In genomic region chr19:10185876-10186275, GRCm38 (mm10) we compare ENCODE assay signal across 24 mouse cellular contexts. TPM values are rescaled to one million over a fixed set of nuclear protein-coding genes. Genes with fewer than 3 reads are reported as not detected.
DNase-seq lines count a peak whose midpoint lies in the region; ATAC-seq and TF ChIP-seq lines count a peak whose summit lies in the region.
"Had no signal": no experiment of that assay in that cellular context is flagged by ENCODE, and none has a peak within 500 bp of the region (broad histone marks: within the 10 kb centered on the region; RNA-seq: fewer than 3 reads in every experiment).

No protein-coding gene starts in this region.

- no peaks in the 10 kb centered on the region for H3K9me3 ChIP-seq in hindbrain, embryonic 13.5 days
- H3K9me3 ChIP-seq in hindbrain, embryonic 11.5 days (ENCODE audit: control insufficient read depth, low read length) = no peaks in the 10 kb centered on the region
- no peaks in the 10 kb centered on the region for H3K9me3 ChIP-seq in liver, embryonic 12.5 days (replicated peaks)
- no peaks in the 10 kb centered on the region for H3K9me3 ChIP-seq in forebrain, embryonic 15.5 days
- H3K9me3 ChIP-seq: embryonic facial prominence, embryonic 12.5 days; kidney, embryonic 15.5 days had no signal

- peaks cover 58% of the 10 kb centered on the region for H3K36me3 ChIP-seq in hindbrain, embryonic 13.5 days
- peaks cover 27% of the 10 kb centered on the region for H3K36me3 ChIP-seq in hindbrain, embryonic 11.5 days (ENCODE audit: control insufficient read depth, insufficient read depth, low read length)
- H3K36me3 ChIP-seq in liver, adult 2 months (ENCODE audit: control insufficient read depth, insufficient read depth, low read length) = peaks cover 39% of the 10 kb centered on the region
- peaks cover 64% of the 10 kb centered on the region for H3K36me3 ChIP-seq in liver, embryonic 12.5 days
- peaks cover 50% of the 10 kb centered on the region for H3K36me3 ChIP-seq in forebrain, embryonic 15.5 days

- peaks cover 58% of the 10 kb centered on the region for H3K4me1 ChIP-seq in hindbrain, embryonic 13.5 days (replicated peaks)
- 0 out of 2 replicates have a peak, but pooled peaks cover 7% of the 10 kb centered on the region for H3K4me1 ChIP-seq in hindbrain, embryonic 11.5 days (replicated peaks; ENCODE audit: control insufficient read depth, insufficient read depth, low read length)
- H3K4me1 ChIP-seq in liver, adult 2 months (ENCODE audit: control insufficient read depth, insufficient read depth, low read length) = peaks cover 44% of the 10 kb centered on the region
- peaks cover 59% of the 10 kb centered on the region for H3K4me1 ChIP-seq in liver, embryonic 12.5 days
- peaks cover 53% of the 10 kb centered on the region for H3K4me1 ChIP-seq in forebrain, embryonic 15.5 days

- peak overlapping the region; percentile 51 for H3K9ac ChIP-seq in hindbrain, embryonic 13.5 days
- H3K9ac ChIP-seq in hindbrain, embryonic 11.5 days (ENCODE audit: low read depth, low read length) = no peak overlapping the region
- H3K9ac ChIP-seq in liver, adult 2 months (ENCODE audit: low read depth, low read length) = peak overlapping the region; percentile 35
- H3K9ac ChIP-seq in liver, embryonic 12.5 days = no peak overlapping the region
- no peak overlapping the region for H3K9ac ChIP-seq in forebrain, embryonic 15.5 days (replicated peaks)
- H3K9ac ChIP-seq: embryonic facial prominence, embryonic 12.5 days; kidney, embryonic 15.5 days; liver, postnatal 0 days had no signal

- 92% methylated on average over 3 of the region's 3 CpGs for WGBS in hindbrain, embryonic 13.5 days
- WGBS in hindbrain, embryonic 11.5 days = 95% methylated on average over 3 of the region's 3 CpGs
- 44% methylated on average over 3 of the region's 3 CpGs for WGBS in liver, adult 2 months
- WGBS in liver, embryonic 12.5 days (ENCODE audit: insufficient replicate concordance) = 90% methylated on average over 3 of the region's 3 CpGs
- WGBS in forebrain, embryonic 15.5 days = 81% methylated on average over 3 of the region's 3 CpGs

- H3K79me2 ChIP-seq in liver, adult 2 months (ENCODE audit: control insufficient read depth, insufficient read depth, low read length) = peaks cover 6% of the 10 kb centered on the region; the same call in 1 of the 2 replicates

- H3K4me2 ChIP-seq in hindbrain, embryonic 13.5 days = peak overlapping the region; percentile 84
- no peak overlapping the region for H3K4me2 ChIP-seq in hindbrain, embryonic 11.5 days (replicated peaks; ENCODE audit: low read depth, low read length)
- no peak overlapping the region for H3K4me2 ChIP-seq in liver, embryonic 12.5 days
- no peak overlapping the region for H3K4me2 ChIP-seq in forebrain, embryonic 15.5 days (replicated peaks)
- H3K4me2 ChIP-seq: kidney, embryonic 15.5 days had no signal

- H3K4me3 ChIP-seq in hindbrain, embryonic 13.5 days = peak overlapping the region; percentile 95; the same call in 1 of the 2 replicates
- H3K4me3 ChIP-seq in hindbrain, embryonic 11.5 days (ENCODE audit: low read depth, low read length) = no peak overlapping the region
- no peak overlapping the region for H3K4me3 ChIP-seq in liver, adult 2 months (ENCODE audit: insufficient read depth, low read depth, low read length)
- no peak overlapping the region for H3K4me3 ChIP-seq in liver, embryonic 12.5 days
- H3K4me3 ChIP-seq in forebrain, embryonic 15.5 days = 0 out of 2 replicates have a peak overlapping the region, but pooled peaks have one; percentile 5
- H3K4me3 ChIP-seq: embryonic facial prominence, embryonic 12.5 days; gastrocnemius, adult 2 months; kidney, embryonic 15.5 days had no signal

- ATAC-seq in hindbrain, embryonic 13.5 days (ENCODE audit: low FRiP score) = no peak
- no peak for ATAC-seq in hindbrain, embryonic 11.5 days (ENCODE audit: low FRiP score)
- no peak for ATAC-seq in liver, embryonic 12.5 days
- ATAC-seq in forebrain, embryonic 15.5 days (replicated peaks) = no peak
- ATAC-seq: liver, postnatal 0 days; lung, postnatal 0 days had no signal

- DNase-seq in cerebellum, adult 9-11 months = peak; percentile 43
- DNase-seq in cerebellum, postnatal 36 days = no peak
- no peak for DNase-seq in hindbrain, embryonic 11.5 days (ENCODE audit: low spot score)
- DNase-seq in liver, adult 2 months (ENCODE audit: extremely low read depth, low read depth, low spot score) = peak; percentile 67
- no peak for DNase-seq in spleen, postnatal 10 days (ENCODE audit: low spot score in 2 of 2)
- DNase-seq: adrenal gland, postnatal 14 days; cerebellum, adult 9-10 months; gastrocnemius, adult 2 months; kidney, adult 11 months; kidney, postnatal 36 days; liver; liver, postnatal 0 days; thymus, adult 2 months; thymus, postnatal 4 days had no signal

- no peaks in the 10 kb centered on the region for H3K27me3 ChIP-seq in hindbrain, embryonic 13.5 days
- H3K27me3 ChIP-seq in hindbrain, embryonic 11.5 days (ENCODE audit: control insufficient read depth, insufficient read depth, low read length) = no peaks in the 10 kb centered on the region
- no peaks in the 10 kb centered on the region for H3K27me3 ChIP-seq in liver, adult 2 months (ENCODE audit: control insufficient read depth, insufficient read depth, low read length)
- H3K27me3 ChIP-seq in liver, embryonic 12.5 days (replicated peaks) = no peaks in the 10 kb centered on the region
- no peaks in the 10 kb centered on the region for H3K27me3 ChIP-seq in forebrain, embryonic 15.5 days
- H3K27me3 ChIP-seq: embryonic facial prominence, embryonic 12.5 days; kidney, embryonic 15.5 days had no signal

- TF ChIP-seq POLR2A in liver, adult 2 months (IDR thresholded peaks at IDR 0.05; ENCODE audit: extremely low read depth, insufficient read depth, low read length) = no peak

- no peak overlapping the region for H3K27ac ChIP-seq in hindbrain, embryonic 13.5 days
- no peak overlapping the region for H3K27ac ChIP-seq in hindbrain, embryonic 11.5 days (ENCODE audit: low read depth, low read length)
- H3K27ac ChIP-seq in liver, adult 2 months (replicated peaks; ENCODE audit: insufficient read depth, low read depth, low read length) = peak overlapping the region; percentile 38
- H3K27ac ChIP-seq in liver, embryonic 12.5 days = no peak overlapping the region
- H3K27ac ChIP-seq in forebrain, embryonic 15.5 days (replicated peaks) = 0 out of 2 replicates have a peak overlapping the region, but pooled peaks have one; percentile 29
- H3K27ac ChIP-seq: embryonic facial prominence, embryonic 12.5 days; gastrocnemius, adult 2 months; kidney, embryonic 15.5 days; macrophage; stomach, postnatal 0 days had no signal

- TF ChIP-seq CTCF in liver, adult 2 months (IDR thresholded peaks at IDR 0.05; ENCODE audit: low read depth, low read length) = no peak

RNA-seq across cellular contexts. Expression of gene Fads1, which starts 3.2 kb away (rescaled TPM):
- 157 and 159 TPM in 2 replicates for polyA plus RNA-seq in hindbrain, embryonic 13.5 days (2015; fragmentation: Nextera tagmentation; extraction: Ambion mirVana)
- 139 and 153 TPM in 2 replicates for polyA plus RNA-seq in hindbrain, embryonic 11.5 days (2014; fragmentation: Nextera tagmentation; extraction: Ambion mirVana)
- 238 and 300 TPM in 2 replicates for total RNA-seq in liver, adult 2 months (2014; rRNA removed)
- 297 and 352 TPM in 2 replicates for polyA plus RNA-seq in liver, adult 2 months (2012; rRNA removed)
- polyA plus RNA-seq in liver, embryonic 12.5 days (2016; fragmentation: Nextera tagmentation; extraction: Ambion mirVana) = 86.4 and 91.6 TPM in 2 replicates
- 158 and 166 TPM in 2 replicates for polyA plus RNA-seq in forebrain, embryonic 15.5 days (2015; fragmentation: Nextera tagmentation; extraction: Ambion mirVana)

RNA-seq across cellular contexts. Expression of gene Tmem258, which starts 17.9 kb away (rescaled TPM):
- polyA plus RNA-seq in hindbrain, embryonic 13.5 days (2015; fragmentation: Nextera tagmentation; extraction: Ambion mirVana) = 386 and 403 TPM in 2 replicates
- polyA plus RNA-seq in hindbrain, embryonic 11.5 days (2014; fragmentation: Nextera tagmentation; extraction: Ambion mirVana) = 349 and 363 TPM in 2 replicates
- 41.1 and 63.0 TPM in 2 replicates for total RNA-seq in liver, adult 2 months (2014; rRNA removed)
- polyA plus RNA-seq in liver, adult 2 months (2012; rRNA removed) = 80.0 and 133 TPM in 2 replicates
- 350 and 353 TPM in 2 replicates for polyA plus RNA-seq in liver, embryonic 12.5 days (2016; fragmentation: Nextera tagmentation; extraction: Ambion mirVana)
- polyA plus RNA-seq in forebrain, embryonic 15.5 days (2015; fragmentation: Nextera tagmentation; extraction: Ambion mirVana) = 397 and 403 TPM in 2 replicates

RNA-seq across cellular contexts. Expression of gene Fen1, which starts 18.1 kb away (rescaled TPM):
- 34.4 and 34.9 TPM in 2 replicates for polyA plus RNA-seq in hindbrain, embryonic 13.5 days (2015; fragmentation: Nextera tagmentation; extraction: Ambion mirVana)
- polyA plus RNA-seq in hindbrain, embryonic 11.5 days (2014; fragmentation: Nextera tagmentation; extraction: Ambion mirVana) = 80.1 and 96.5 TPM in 2 replicates
- total RNA-seq in liver, adult 2 months (2014; rRNA removed) = 3.0 and 4.6 TPM in 2 replicates
- polyA plus RNA-seq in liver, adult 2 months (2012; rRNA removed) = 2.3 and 2.5 TPM in 2 replicates
- 198 and 200 TPM in 2 replicates for polyA plus RNA-seq in liver, embryonic 12.5 days (2016; fragmentation: Nextera tagmentation; extraction: Ambion mirVana)
- polyA plus RNA-seq in forebrain, embryonic 15.5 days (2015; fragmentation: Nextera tagmentation; extraction: Ambion mirVana) = 54.7 and 58.4 TPM in 2 replicates

RNA-seq across cellular contexts. Expression of gene Myrf, which starts 54.7 kb away (rescaled TPM):
- 0.44 and 0.50 TPM in 2 replicates for polyA plus RNA-seq in hindbrain, embryonic 13.5 days (2015; fragmentation: Nextera tagmentation; extraction: Ambion mirVana)
- polyA plus RNA-seq in hindbrain, embryonic 11.5 days (2014; fragmentation: Nextera tagmentation; extraction: Ambion mirVana) = 1.3 and 1.6 TPM in 2 replicates
- total RNA-seq in liver, adult 2 months (2014; rRNA removed) = 3.0 and 5.3 TPM in 2 replicates
- polyA plus RNA-seq in liver, adult 2 months (2012; rRNA removed) = 23.4 and 31.4 TPM in 2 replicates
- polyA plus RNA-seq in liver, embryonic 12.5 days (2016; fragmentation: Nextera tagmentation; extraction: Ambion mirVana) = 6.6 TPM in 2 replicates
- 0.18 and 0.26 TPM in 2 replicates for polyA plus RNA-seq in forebrain, embryonic 15.5 days (2015; fragmentation: Nextera tagmentation; extraction: Ambion mirVana)
- total RNA-seq: gastrocnemius, adult 2 months; hematopoietic stem cell, adult 5-6 weeks; neutrophil, adult 5-6 weeks had no signal

Comparison
In these comparisons a context has a peak if more than half of its experiments do, and no peak if none do; other contexts are left out.
1. DNase-seq: peak in cerebellum, adult 9-11 months (single experiment) and liver, adult 2 months (single experiment); none in cerebellum, postnatal 36 days (0 of 2), hindbrain, embryonic 11.5 days (single experiment) and spleen, postnatal 10 days (0 of 2).
2. H3K27ac ChIP-seq: peak in liver, adult 2 months (single experiment) and forebrain, embryonic 15.5 days (single experiment); none in hindbrain, embryonic 13.5 days (single experiment), hindbrain, embryonic 11.5 days (single experiment) and liver, embryonic 12.5 days (single experiment).
3. H3K4me3 ChIP-seq: peak in hindbrain, embryonic 13.5 days (single experiment) and forebrain, embryonic 15.5 days (single experiment); none in hindbrain, embryonic 11.5 days (single experiment), liver, adult 2 months (single experiment) and liver, embryonic 12.5 days (single experiment).
4. H3K9ac ChIP-seq: peak in hindbrain, embryonic 13.5 days (single experiment) and liver, adult 2 months (single experiment); none in hindbrain, embryonic 11.5 days (single experiment), liver, embryonic 12.5 days (single experiment) and forebrain, embryonic 15.5 days (single experiment).
5. RNA of gene Fen1, which starts 18.1 kb away (polyA plus RNA-seq): 198 to 200 TPM in liver, embryonic 12.5 days, 80.1 to 96.5 TPM in hindbrain, embryonic 11.5 days, 54.7 to 58.4 TPM in forebrain, embryonic 15.5 days and 34.4 to 34.9 TPM in hindbrain, embryonic 13.5 days; 2.3 to 2.5 TPM in liver, adult 2 months; every median in the first group is over 10 times any median in the second.